Mouse (Mus musculus): Measurements from ENCODE around the gene Lzts2.
A peak's percentile ranks its signal among the peaks of the same experiment; 100 is the strongest.
"Not testable (repeated sequence)": the region's sequence is repeated elsewhere in the genome, so short reads cannot be mapped to it uniquely, and the experiment has no call there.

Lzts2 gene

DNA sequence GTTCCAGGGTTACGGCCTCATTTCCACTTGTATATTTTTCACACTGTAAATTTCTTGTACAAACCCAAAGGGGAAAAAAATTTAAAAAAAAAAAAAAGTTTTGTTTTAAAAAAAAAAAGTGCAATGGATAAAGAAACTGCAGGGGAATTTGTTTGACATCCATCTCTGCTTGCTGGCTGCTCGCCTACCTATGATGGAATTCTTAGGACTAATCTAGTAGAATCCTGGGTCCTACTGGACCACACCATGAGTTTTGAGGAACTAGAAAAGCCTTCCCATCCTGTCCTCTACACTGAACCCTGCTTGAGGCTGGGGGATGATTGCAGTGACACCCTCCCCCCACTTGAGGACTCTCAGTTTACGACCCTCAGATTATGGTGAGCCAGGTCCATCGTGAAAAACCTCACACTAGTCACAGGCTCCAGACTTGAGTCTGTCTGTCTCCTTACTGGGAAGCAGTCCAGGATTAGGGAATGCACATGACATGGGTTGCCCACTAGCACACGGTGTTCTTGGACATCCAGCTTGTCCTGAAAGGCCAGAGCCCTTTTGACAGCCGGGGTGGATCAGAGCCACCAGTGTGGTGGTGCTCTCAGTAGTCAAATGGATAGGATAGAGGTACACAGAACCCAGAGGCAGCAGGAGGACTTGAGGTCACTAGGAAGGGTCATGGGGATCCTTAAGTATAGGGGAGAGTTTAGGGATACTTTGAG, 12.9 kb downstream of the Lzts2 start:
- DNase-seq, result peak; percentile 29

DNA sequence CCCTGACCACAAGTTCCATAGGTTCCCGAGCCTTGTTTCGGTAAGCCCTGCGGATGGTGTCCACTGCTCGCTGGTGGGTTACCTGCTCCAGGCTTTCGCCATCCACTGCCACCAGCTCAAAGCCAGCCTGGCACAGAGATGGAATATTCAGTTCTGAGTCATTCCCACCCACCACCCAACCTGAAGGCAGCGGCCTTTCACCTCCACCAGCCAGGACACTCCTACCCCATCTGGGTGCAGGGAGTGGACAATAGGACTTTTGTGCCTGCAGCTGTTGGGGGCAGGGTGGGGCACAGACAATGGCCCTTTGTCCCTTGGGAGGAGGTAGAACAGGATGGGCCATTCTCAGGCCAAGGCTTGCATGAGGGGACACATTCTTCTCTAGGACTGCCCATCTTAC, 13.6 kb downstream of the Lzts2 start:
- DNase-seq, result peak; percentile 51

- DNase-seq, result peak; percentile 41
Measured at GRCm38 (mm10) chr19:45028746-45029145, 14.5 kb downstream of the Lzts2 start.

DNA sequence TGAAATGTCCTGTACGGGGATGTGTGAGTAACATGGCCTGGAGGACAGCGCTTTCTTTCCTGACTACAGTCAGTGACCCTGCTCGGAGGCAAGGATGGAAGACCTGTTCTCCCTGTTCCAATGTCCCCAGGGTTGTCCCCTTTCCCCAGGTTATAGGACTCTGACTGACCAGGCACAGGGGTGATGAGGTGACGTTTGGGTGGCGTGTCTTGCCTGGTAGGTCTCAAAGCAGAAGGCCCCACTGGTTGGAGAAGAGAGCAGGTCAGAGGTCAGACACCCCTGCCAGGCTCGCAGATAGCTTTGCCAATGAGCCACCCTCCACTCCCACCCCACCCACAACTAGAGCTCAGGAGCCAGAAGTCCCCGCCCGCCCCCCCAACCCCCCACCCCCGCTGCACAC, 15.4 kb downstream of the Lzts2 start:
- peak; percentile 51 for DNase-seq

- DNase-seq, result peak; percentile 78
Measured at GRCm38 (mm10) chr19:45030111-45030510, 15.9 kb downstream of the Lzts2 start.

- DNase-seq, result peak; percentile 87
Measured at GRCm38 (mm10) chr19:45030746-45031693, 16.8 kb downstream of the Lzts2 start.

DNA sequence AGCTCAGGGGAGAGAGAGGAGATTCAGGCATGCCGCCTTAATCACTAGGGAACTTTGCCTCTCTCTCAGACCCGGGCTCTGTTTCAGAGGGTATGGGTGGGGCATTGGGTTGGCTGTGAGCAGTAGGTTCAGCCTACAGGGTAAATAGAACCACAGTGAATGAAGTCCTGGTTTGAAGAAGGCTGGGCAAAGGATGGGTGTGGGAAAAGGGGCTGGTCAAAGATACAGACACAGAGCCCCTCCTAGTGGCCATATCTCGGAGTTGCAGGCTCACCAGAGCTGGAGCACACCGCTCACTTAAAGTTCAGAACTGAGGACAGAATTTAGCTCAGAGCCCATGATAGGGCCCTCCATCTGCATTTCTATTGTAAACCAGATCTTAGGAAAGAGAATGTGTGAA, 17.6 kb downstream of the Lzts2 start:
- peak; percentile 79 for DNase-seq

DNA sequence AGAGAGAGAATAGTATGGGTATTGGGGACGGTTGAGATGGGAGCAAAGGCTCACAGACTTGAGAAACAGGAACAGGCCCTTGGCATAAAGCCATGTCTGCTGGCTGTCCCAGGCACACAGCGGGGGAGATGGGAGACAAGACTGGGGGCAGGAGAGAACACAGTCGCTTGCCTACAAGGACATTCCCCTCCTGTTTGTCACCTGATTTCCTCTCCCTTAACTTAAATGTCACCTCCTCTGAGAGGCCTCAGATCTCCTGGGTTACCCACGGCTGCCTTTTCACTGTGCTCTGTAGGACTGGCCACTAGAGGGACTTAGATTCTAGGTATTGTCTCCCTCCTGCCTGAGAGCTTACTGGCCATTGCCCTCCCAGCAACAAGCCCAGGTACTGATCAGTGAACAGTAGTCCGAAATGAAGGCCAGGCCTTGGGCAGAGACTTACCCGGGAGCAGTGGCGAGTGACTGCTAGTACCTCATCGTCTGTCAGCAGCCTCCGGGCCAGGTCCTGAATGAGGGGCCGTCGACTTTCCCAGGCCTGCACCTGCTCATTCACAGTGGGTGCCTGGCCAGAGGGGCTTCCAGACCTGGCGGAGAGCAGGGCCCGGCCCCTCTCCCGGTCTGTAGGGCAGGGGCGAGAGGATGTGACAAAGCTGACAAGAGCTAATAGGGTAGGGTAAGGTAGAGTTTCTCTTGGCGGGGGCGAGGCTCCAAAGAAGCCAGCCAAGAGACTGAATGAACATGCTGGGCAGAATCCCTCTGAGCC, 18.5 kb downstream of the Lzts2 start:
- peak; percentile 58 for DNase-seq

- DNase-seq, result peak; percentile 37
Measured at GRCm38 (mm10) chr19:45036867-45037266, 22.7 kb downstream of the Lzts2 start.

GRCm38 (mm10) chr19:45038198-45038597, 24.0 kb downstream of the Lzts2 start:
- not testable (repeated sequence) for DNase-seq

DNA sequence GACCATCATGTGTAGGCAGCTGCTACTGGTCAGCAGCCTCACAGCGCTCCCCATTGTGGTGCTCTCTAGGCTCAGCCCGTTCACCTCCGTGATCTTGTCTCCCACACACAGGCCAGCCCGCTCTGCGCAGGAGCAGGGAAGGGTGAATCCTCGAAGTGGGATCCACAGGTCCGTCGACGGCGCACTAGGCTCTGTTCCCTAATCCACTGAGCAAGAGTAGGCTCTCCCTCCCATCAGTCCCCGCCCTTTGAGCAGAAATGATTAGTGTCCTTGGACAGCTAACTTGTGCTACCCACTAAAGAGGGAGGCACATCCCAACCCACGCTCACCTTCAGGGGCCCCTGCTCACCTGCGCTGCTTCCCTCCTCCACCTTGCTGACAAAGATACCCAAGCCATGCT, 26.0 kb downstream of the Lzts2 start:
- DNase-seq, result no peak

- no peak for DNase-seq
Measured at GRCm38 (mm10) chr19:45044389-45044927, 30.2 kb downstream of the Lzts2 start.

DNA sequence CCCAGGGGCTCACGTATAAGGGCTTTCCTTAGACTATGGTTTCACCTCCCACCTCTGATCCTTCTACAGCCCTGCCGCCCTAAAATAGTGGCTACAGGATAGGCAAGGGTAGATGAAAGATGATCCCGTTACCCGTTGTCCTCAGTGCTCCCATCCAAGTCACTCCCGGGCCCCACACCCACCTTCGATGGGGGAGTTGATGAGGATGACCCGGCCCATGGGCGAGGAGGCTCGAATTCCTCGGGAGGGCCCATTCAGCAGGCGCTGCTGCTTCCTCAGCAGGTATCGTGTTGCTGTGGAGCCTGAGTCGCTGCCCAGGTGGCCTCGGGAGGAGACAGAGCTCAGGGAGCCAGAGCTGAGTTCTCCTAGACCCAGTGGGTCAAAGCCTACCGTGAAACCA, 31.0 kb downstream of the Lzts2 start:
- peak; percentile 52 for DNase-seq

DNA sequence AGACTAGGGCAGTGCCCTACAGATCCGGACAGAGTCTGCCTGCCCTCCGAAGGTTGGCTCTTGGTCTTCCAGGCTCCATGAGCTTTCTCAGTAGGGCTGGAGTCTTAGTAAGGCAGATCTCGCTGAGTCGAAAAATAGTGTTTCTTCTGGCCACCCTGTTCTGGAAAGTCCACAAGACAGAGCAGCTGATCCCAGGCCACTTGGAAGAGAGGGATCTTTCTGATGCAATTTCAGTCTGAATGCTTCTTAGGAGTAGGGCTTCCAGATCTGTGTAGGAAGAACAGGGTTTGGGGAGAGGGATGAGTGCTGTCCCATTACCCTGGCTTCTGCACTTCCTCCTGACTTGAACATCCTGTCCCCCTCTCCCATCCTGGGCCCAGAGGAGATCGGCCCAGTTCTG, 31.4 kb downstream of the Lzts2 start, which contains the start of gene Pdzd7:
TSS of gene Pdzd7 (minus strand) at position 67 of the 400 bp plus-strand sequence.
- DNase-seq, result no peak

- DNase-seq, result peak; percentile 96
Measured at GRCm38 (mm10) chr19:45046523-45047321, 32.5 kb downstream of the Lzts2 start.

DNA sequence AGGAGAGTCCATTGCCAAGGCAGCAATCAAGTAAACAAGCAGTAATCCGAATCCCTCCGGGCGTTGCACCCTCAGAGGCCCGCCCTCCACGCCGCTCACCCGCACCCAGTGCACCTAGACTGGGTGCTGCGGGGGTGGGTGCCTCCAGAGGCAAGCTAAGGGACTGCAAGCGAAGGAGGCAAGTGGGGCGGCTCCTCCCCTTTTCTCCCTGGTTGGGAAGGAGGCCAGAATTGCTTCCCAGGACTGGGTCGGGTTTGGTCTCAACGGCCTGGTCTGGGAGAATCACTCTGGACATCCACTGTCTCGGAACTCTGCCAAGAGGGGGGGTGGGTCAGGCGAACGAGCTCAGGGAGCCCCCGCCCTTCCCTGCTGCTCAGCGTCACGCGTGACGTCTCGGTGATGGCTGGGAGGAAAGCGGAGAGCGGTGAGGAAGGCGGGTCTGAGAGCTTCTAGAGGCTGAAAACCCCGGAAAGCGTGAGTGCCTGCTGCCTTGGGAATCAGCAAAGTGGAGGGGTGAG, 33.3 kb downstream of the Lzts2 start, which contains the start of gene Sfxn3:
TSS of gene Sfxn3 (plus strand) at position 87 of the 518 bp plus-strand sequence.
- peak; percentile 96 for DNase-seq

GRCm38 (mm10) chr19:45047935-45048643, 33.9 kb downstream of the Lzts2 start:
- DNase-seq, result peak; percentile 77

- peak; percentile 30 for DNase-seq
Measured at GRCm38 (mm10) chr19:45048644-45049365, 34.6 kb downstream of the Lzts2 start.

- peak; percentile 70 for DNase-seq
Measured at GRCm38 (mm10) chr19:45049523-45049922, 35.3 kb downstream of the Lzts2 start.

DNA sequence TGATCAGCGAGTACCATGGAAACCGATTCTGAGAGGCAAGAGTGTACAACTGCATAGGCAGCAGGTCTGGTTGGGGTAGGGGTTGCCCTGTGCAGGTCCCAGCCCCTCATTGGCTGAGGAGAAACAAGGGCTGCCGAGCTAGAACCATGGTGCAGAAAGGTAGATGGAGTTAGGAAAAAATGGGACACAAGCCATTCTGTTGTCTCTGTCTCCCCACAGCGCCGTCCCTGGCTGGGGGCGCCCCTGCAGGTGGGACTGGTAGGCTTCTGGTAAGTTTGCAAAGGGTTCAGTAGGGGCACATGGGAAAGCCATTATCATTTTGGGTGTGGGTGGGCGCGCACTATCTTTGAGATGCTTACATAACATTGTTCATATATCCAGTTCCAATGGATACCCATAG, 39.2 kb downstream of the Lzts2 start:
- no peak for DNase-seq
